Mouse (Mus musculus) embryonic facial prominence, embryonic 14.5 days (tissue): ENCODE results near the gene BC004004. TPM values are rescaled to one million over a fixed set of nuclear protein-coding genes. Genes with fewer than 3 reads are reported as not detected.
"Not testable (repeated sequence)": the region's sequence is repeated elsewhere in the genome, so short reads cannot be mapped to it uniquely, and the experiment has no call there.

Experiments
- ATAC-seq: fragments of 200-750 bp; cut with Nextera tagmentation; 2 replicates; pipeline ENCODE4 v1.8.0; 2017; ENCODE audit warnings: low read depth, moderate number of reproducible peaks, moderate TSS enrichment
- DNase-seq: peaks from one replicate; pipeline ENCODE4 v3.0.0-alpha.2; 2015; ENCODE audit warnings: low spot score
- H3K27ac ChIP-seq: fragments of 300-500 bp; sonication (generic); replicated peaks from 2 replicates; pipeline ENCODE4 v1.5.1; 2014; ENCODE audit warnings: low read depth, mild to moderate bottlenecking, low read length, moderate library complexity
- H3K27me3 ChIP-seq: fragments of 300-500 bp; sonication (generic); replicated peaks from 2 replicates; pipeline ENCODE4 v1.6.1; 2014; ENCODE audit warnings: low read length; ENCODE audit not compliant: control insufficient read depth, insufficient read depth
- H3K36me3 ChIP-seq: fragments of 300-500 bp; sonication (generic); 2 replicates; pipeline ENCODE4 v1.6.1; 2014; ENCODE audit warnings: low read length, mixed read lengths; ENCODE audit not compliant: control insufficient read depth, insufficient read depth
- H3K4me1 ChIP-seq: fragments of 300-500 bp; sonication (generic); 2 replicates; pipeline ENCODE4 v1.6.1; 2014; ENCODE audit warnings: antibody characterized with exemption, low read length; ENCODE audit not compliant: control insufficient read depth, insufficient read depth
- H3K4me2 ChIP-seq: fragments of 300-500 bp; sonication (generic); 2 replicates; pipeline ENCODE4 v1.6.1; 2014; ENCODE audit warnings: low read depth, mild to moderate bottlenecking, low read length, moderate library complexity, mixed read lengths
- H3K4me3 ChIP-seq: fragments of 300-500 bp; sonication (generic); 2 replicates; pipeline ENCODE4 v1.5.1; 2014; ENCODE audit warnings: low read depth, mild to moderate bottlenecking, low read length
- H3K9ac ChIP-seq: fragments of 300-500 bp; sonication (generic); 2 replicates; pipeline ENCODE4 v1.6.1; 2014; ENCODE audit warnings: low read depth, mild to moderate bottlenecking, low read length, moderate library complexity, mixed read lengths
- H3K9me3 ChIP-seq: fragments of 300-500 bp; sonication (generic); 2 replicates; pipeline ENCODE4 v1.6.1; 2016; ENCODE audit warnings: low read length; ENCODE audit not compliant: control insufficient read depth
- WGBS: fragments of 180-500 bp; shearing (Covaris S2); extraction: QIAGEN DNeasy Blood & Tissue Kit; methylation state at CpG from one replicate; pipeline ENCODE4 v1.1.7; 2014; 5-methylcytosine and 5-hydroxymethylcytosine counted together
- polyA plus RNA-seq: library from polyadenylated mRNA; unstranded; fragments of >200 nt; fragmentation: Nextera tagmentation; extraction: Ambion mirVana; gene quantifications from 2 replicates; pipeline ENCODE4 v1.2.1, GENCODE M21; 2014

BC004004 gene
- polyA plus RNA-seq, 1 experiment from 2014 or later: 85.6 TPM

- Histone ChIP-seq H3K9me3 (no peaks in the 10 kb centered on the region), H3K36me3 (0 out of 2 replicates have a peak, but pooled peaks cover 26% of the 10 kb centered on the region), H3K27me3 (no peaks in the 10 kb centered on the region), H3K9ac (peak overlapping the region; percentile 92), H3K4me1 (peaks cover 11% of the 10 kb centered on the region), H3K4me3 (peak overlapping the region; percentile 95), H3K27ac (peak overlapping the region; percentile 93), H3K4me2 (peak overlapping the region; percentile 52)
- peak; percentile 31 for ATAC-seq
- peak; percentile 47 for DNase-seq
- WGBS: under 1% methylated on average over 31 of the region's 45 CpGs
Measured at GRCm38 (mm10) chr17:29347126-29347644, 78.6 kb downstream of the BC004004 start.

- 0 out of 2 replicates have a peak, but pooled peaks cover 6% of the 10 kb centered on the region for H3K4me1 ChIP-seq
- peak within 1 kb of the TSS; percentile 92 for H3K9ac ChIP-seq
- no peaks in the 10 kb centered on the region for H3K9me3 ChIP-seq
- DNase-seq (peak; percentile 99), ATAC-seq (peak; percentile 97)
- no peaks in the 10 kb centered on the region for H3K27me3 ChIP-seq
- H3K27ac ChIP-seq: peak within 1 kb of the TSS; percentile 93
- 0 out of 2 replicates have a peak, but pooled peaks cover 21% of the 10 kb centered on the region for H3K36me3 ChIP-seq
- H3K4me3 ChIP-seq: peak within 1 kb of the TSS; percentile 95
- peak within 1 kb of the TSS; percentile 52 for H3K4me2 ChIP-seq
- 3% methylated on average over 29 of the region's 53 CpGs for WGBS
Measured at GRCm38 (mm10) chr17:29347645-29348256, 79.2 kb downstream of the BC004004 start, which contains the start of gene Mtch1. Mtch1 (minus strand) TSS chr17:29347934.

- 0 out of 2 replicates have a peak, but pooled peaks cover 9% of the 10 kb centered on the region for H3K36me3 ChIP-seq
- 80% methylated on average over 2 of the region's 2 CpGs for WGBS
- H3K4me1 ChIP-seq: 0 out of 2 replicates have a peak, but pooled peaks cover 6% of the 10 kb centered on the region
- no peaks in the 10 kb centered on the region for H3K9me3 ChIP-seq
- no peaks in the 10 kb centered on the region for H3K27me3 ChIP-seq
- no peak overlapping the region for H3K9ac ChIP-seq
- no peak overlapping the region for H3K27ac ChIP-seq
- H3K4me2 ChIP-seq: no peak overlapping the region
- H3K4me3 ChIP-seq: no peak overlapping the region
- DNase-seq (no peak), ATAC-seq (no peak)
Measured at GRCm38 (mm10) chr17:29348996-29349395, 80.4 kb downstream of the BC004004 start.

GRCm38 (mm10) chr17:29351056-29351455, 82.5 kb downstream of the BC004004 start:
- peaks cover 13% of the 10 kb centered on the region for H3K4me1 ChIP-seq
- H3K9me3 ChIP-seq, DNase-seq, H3K27me3 ChIP-seq, H3K36me3 ChIP-seq, H3K9ac ChIP-seq, H3K4me2 ChIP-seq, H3K27ac ChIP-seq, ATAC-seq, H3K4me3 ChIP-seq: not testable (repeated sequence)
- WGBS: 72% methylated on average over 5 of the region's 5 CpGs

GRCm38 (mm10) chr17:29355461-29355840, 86.9 kb downstream of the BC004004 start:
- 52% methylated on average over 5 of the region's 5 CpGs for WGBS
- Histone ChIP-seq H3K9ac (peak overlapping the region; percentile 49), H3K36me3 (no peaks in the 10 kb centered on the region), H3K27ac (peak overlapping the region; percentile 88), H3K4me3 (no peak overlapping the region), H3K4me1 (peaks cover 16% of the 10 kb centered on the region), H3K27me3 (no peaks in the 10 kb centered on the region), H3K9me3 (no peaks in the 10 kb centered on the region), H3K4me2 (peak overlapping the region; percentile 56; the same call in 1 of the 2 replicates)
- DNase-seq: peak; percentile 50
- peak; percentile 23; the same call in 1 of the 2 replicates for ATAC-seq

GRCm38 (mm10) chr17:29355841-29356478, 87.4 kb downstream of the BC004004 start:
- Histone ChIP-seq H3K4me1 (peaks cover 16% of the 10 kb centered on the region), H3K27ac (peak overlapping the region; percentile 88), H3K9me3 (no peaks in the 10 kb centered on the region), H3K9ac (peak overlapping the region; percentile 36), H3K4me2 (peak overlapping the region; percentile 56), H3K4me3 (peak overlapping the region; percentile 17; the same call in 1 of the 2 replicates), H3K27me3 (no peaks in the 10 kb centered on the region), H3K36me3 (no peaks in the 10 kb centered on the region)
- WGBS: 22% methylated on average over 17 of the region's 17 CpGs
- DNase-seq: peak; percentile 74
- ATAC-seq: peak; percentile 44

- Histone ChIP-seq H3K4me2 (peak overlapping the region; percentile 56), H3K4me3 (peak overlapping the region; percentile 27), H3K9me3 (no peaks in the 10 kb centered on the region), H3K9ac (peak overlapping the region; percentile 36; the same call in 1 of the 2 replicates), H3K27ac (peak overlapping the region; percentile 88), H3K4me1 (peaks cover 16% of the 10 kb centered on the region), H3K27me3 (no peaks in the 10 kb centered on the region), H3K36me3 (no peaks in the 10 kb centered on the region)
- 4% methylated on average over 11 of the region's 11 CpGs for WGBS
- ATAC-seq: peak; percentile 93
- DNase-seq: peak; percentile 93
Measured at GRCm38 (mm10) chr17:29356479-29356856, 87.9 kb downstream of the BC004004 start.

- Histone ChIP-seq H3K9me3 (no peaks in the 10 kb centered on the region), H3K4me1 (peaks cover 16% of the 10 kb centered on the region), H3K9ac (peak overlapping the region; percentile 3; the same call in 1 of the 2 replicates), H3K4me3 (peak overlapping the region; percentile 27), H3K27ac (peak overlapping the region; percentile 88; the same call in 1 of the 2 replicates), H3K27me3 (no peaks in the 10 kb centered on the region), H3K4me2 (peak overlapping the region; percentile 56), H3K36me3 (no peaks in the 10 kb centered on the region)
- DNase-seq: no peak
- whole genome bisulfite sequencing: 15% methylated on average over 9 of the region's 9 CpGs
- peak; percentile 19; the same call in 1 of the 2 replicates for ATAC-seq
Measured at GRCm38 (mm10) chr17:29356882-29357281, 88.3 kb downstream of the BC004004 start.
